Mouse (Mus musculus): ENCODE data around the gene Pgap3. TPM values are rescaled to one million over a fixed set of nuclear protein-coding genes. Genes with fewer than 3 reads are reported as not detected.

Pgap3 gene
- 10 to 100 TPM; 10.2 to 11.9 TPM for total RNA-seq (2021)
- long read RNA-seq, experiment 1, transcript Pgap3-202 (8 exons, 2,419 nt), result major isoform, 9 of 11 reads
- long read RNA-seq, experiment 1, partial matches to known transcripts, result 0 of 11 reads
- long read RNA-seq, experiment 1, other reads (novel, unspliced or antisense), result 2 of 11 reads
- long read RNA-seq, experiment 2, transcript Pgap3-202 (8 exons, 2,419 nt), result major isoform, 5 of 6 reads
- long read RNA-seq, experiment 2, partial matches to known transcripts, result 0 of 6 reads
- long read RNA-seq, experiment 2, other reads (novel, unspliced or antisense), result 1 of 6 reads

- H3K27ac ChIP-seq, result peak within 1 kb of the TSS; percentile 93
- DNase-seq (ENCODE audit: extremely low spot score in 1 of 2, low spot score in 2 of 2), result peak; percentile 81 to 85
- no peak for TF ChIP-seq CTCF (IDR thresholded peaks at IDR 0.05)
- H3K4me3 ChIP-seq, result peak within 1 kb of the TSS; percentile 71
- intact Hi-C loops (cut with DNase I), result no loop called here
Measured at GRCm38 (mm10) chr11:98400161-98400726, at the start of gene Pgap3. Gene Pgap3 (minus strand): TSS chr11:98400490.

- intact Hi-C loops (cut with DNase I), result no loop called here
- no peak overlapping the region for H3K27ac ChIP-seq
- H3K4me3 ChIP-seq, result no peak overlapping the region
- DNase-seq (ENCODE audit: extremely low spot score in 1 of 2, low spot score in 2 of 2), result no peak
- TF ChIP-seq CTCF (IDR thresholded peaks at IDR 0.05), result no peak
Measured at GRCm38 (mm10) chr11:98449419-98449818, 49.1 kb upstream of the Pgap3 start.

- H3K27ac ChIP-seq, result no peak overlapping the region
- DNase-seq (ENCODE audit: extremely low spot score in 1 of 2, low spot score in 2 of 2), result no peak
- intact Hi-C loops (cut with DNase I), result no loop called here
- no peak for TF ChIP-seq CTCF (IDR thresholded peaks at IDR 0.05)
- H3K4me3 ChIP-seq, result no peak overlapping the region
Measured at GRCm38 (mm10) chr11:98448191-98448790, 48.0 kb upstream of the Pgap3 start.

- no peak for TF ChIP-seq CTCF (IDR thresholded peaks at IDR 0.05)
- Histone ChIP-seq H3K27ac (no peak overlapping the region), H3K4me3 (peak overlapping the region; percentile 40)
- no peak for DNase-seq (ENCODE audit: extremely low spot score in 1 of 2, low spot score in 2 of 2)
- intact Hi-C loops (cut with DNase I), result no loop called here
Measured at GRCm38 (mm10) chr11:98447475-98447834, 47.2 kb upstream of the Pgap3 start.

GRCm38 (mm10) chr11:98446562-98447474, 46.5 kb upstream of the Pgap3 start:
- no peak for DNase-seq (ENCODE audit: extremely low spot score in 1 of 2, low spot score in 2 of 2)
- no peak for TF ChIP-seq CTCF (IDR thresholded peaks at IDR 0.05)
- intact Hi-C loops (cut with DNase I), result no loop called here
- peak overlapping the region; percentile 40 for H3K4me3 ChIP-seq
- H3K27ac ChIP-seq, result peak overlapping the region; percentile 45; the same call in 1 of the 2 replicates

GRCm38 (mm10) chr11:98446213-98446561, 45.9 kb upstream of the Pgap3 start, which contains the start of gene Grb7:
Gene Grb7 (plus strand): TSS chr11:98446394.
- no peak for DNase-seq (ENCODE audit: extremely low spot score in 1 of 2, low spot score in 2 of 2)
- TF ChIP-seq CTCF (IDR thresholded peaks at IDR 0.05), result no peak
- H3K27ac ChIP-seq, result peak within 1 kb of the TSS; percentile 45; the same call in 1 of the 2 replicates
- H3K4me3 ChIP-seq, result peak within 1 kb of the TSS; percentile 40
- intact Hi-C loops (cut with DNase I), result no loop called here

GRCm38 (mm10) chr11:98445679-98446078, 45.4 kb upstream of the Pgap3 start:
- intact Hi-C loops (cut with DNase I), result no loop called here
- Histone ChIP-seq H3K4me3 (no peak overlapping the region), H3K27ac (no peak overlapping the region)
- no peak for TF ChIP-seq CTCF (IDR thresholded peaks at IDR 0.05)
- no peak for DNase-seq (ENCODE audit: extremely low spot score in 1 of 2, low spot score in 2 of 2)

- no peak overlapping the region for H3K4me3 ChIP-seq
- TF ChIP-seq CTCF (IDR thresholded peaks at IDR 0.05), result no peak
- DNase-seq (ENCODE audit: extremely low spot score in 1 of 2, low spot score in 2 of 2), result no peak
- H3K27ac ChIP-seq, result no peak overlapping the region
- intact Hi-C loops (cut with DNase I), result no loop called here
Measured at GRCm38 (mm10) chr11:98445238-98445637, 44.9 kb upstream of the Pgap3 start.

- intact Hi-C loops (cut with DNase I), result no loop called here
- DNase-seq (ENCODE audit: extremely low spot score in 1 of 2, low spot score in 2 of 2), result no peak
Measured at GRCm38 (mm10) chr11:98443688-98444087, 43.4 kb upstream of the Pgap3 start.

GRCm38 (mm10) chr11:98438331-98439158, 38.3 kb upstream of the Pgap3 start, which contains the start of gene Mien1:
Gene Mien1 (minus strand): TSS chr11:98438991.
- intact Hi-C loops (cut with DNase I), result loop anchor here (5.0 kb wide), 1 partner anchor 81 kb away; the partner anchor contains the start of gene Stard3
- peak within 1 kb of the TSS; percentile 61 for H3K4me3 ChIP-seq
- H3K27ac ChIP-seq, result peak within 1 kb of the TSS; percentile 73
- DNase-seq (ENCODE audit: extremely low spot score in 1 of 2, low spot score in 2 of 2), result peak; percentile 97 to 98
- peak; percentile 96 for TF ChIP-seq CTCF (IDR thresholded peaks at IDR 0.05)

More at GRCm38 (mm10) chr11:98443688-98444087, 43.4 kb upstream of the Pgap3 start:
- no peak overlapping the region for H3K4me3 ChIP-seq
- TF ChIP-seq CTCF (IDR thresholded peaks at IDR 0.05), result no peak; the same call in 1 of the 2 replicates
- no peak overlapping the region for H3K27ac ChIP-seq

- Histone ChIP-seq H3K4me3 (no peak overlapping the region), H3K27ac (no peak overlapping the region)
- no peak for DNase-seq (ENCODE audit: extremely low spot score in 1 of 2, low spot score in 2 of 2)
- intact Hi-C loops (cut with DNase I), result loop anchor here (5.0 kb wide), 1 partner anchor 80 kb away; the partner anchor contains the start of gene Stard3
- no peak for TF ChIP-seq CTCF (IDR thresholded peaks at IDR 0.05)
Measured at GRCm38 (mm10) chr11:98437441-98437840, 37.2 kb upstream of the Pgap3 start.
